Mouse (Mus musculus) G1E (cell line): ENCODE results near the gene Igfbpl1.

Experiments
- CTCF ChIP-seq: IDR thresholded peaks from 2 replicates; pipeline ENCODE4 v1.5.1; 2012; ENCODE audit warnings: low read depth, low read length, inconsistent platforms, mixed read lengths
- GATA2 ChIP-seq: IDR thresholded peaks from 2 replicates; pipeline ENCODE4 v1.6.1; 2012; ENCODE audit warnings: low read depth, low read length, inconsistent platforms, borderline replicate concordance
- POLR2AphosphoS5 ChIP-seq: IDR thresholded peaks from 2 replicates; pipeline ENCODE4 v1.6.1; 2012; ENCODE audit warnings: low read depth, low read length, inconsistent platforms; ENCODE audit not compliant: insufficient replicate concordance
- TAL1 ChIP-seq: conservative IDR thresholded peaks from 2 replicates; pipeline ENCODE4 v1.6.1; 2012; ENCODE audit warnings: low read depth, low read length, inconsistent platforms, mixed read lengths

DNA sequence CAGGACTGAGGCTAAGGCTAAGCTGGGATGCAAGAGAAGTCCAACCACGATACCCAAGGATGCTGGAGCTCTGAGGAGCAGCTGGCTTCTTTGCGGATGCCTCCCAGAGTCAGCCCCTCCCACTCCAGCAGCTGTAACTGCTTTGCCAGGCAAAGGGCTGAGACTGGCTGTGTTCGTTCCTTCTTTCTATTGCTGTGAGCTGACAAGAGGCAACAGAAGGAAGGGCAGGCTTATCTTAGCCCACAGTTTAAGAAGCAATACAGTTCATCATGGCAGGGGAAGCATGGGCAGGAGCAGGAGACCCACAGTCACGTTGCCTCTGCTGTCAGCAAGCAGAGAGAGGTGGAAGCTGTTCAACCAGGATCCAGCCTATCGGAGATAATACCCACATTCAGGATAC lies 34.4 kb upstream of the Igfbpl1 start:
- TF ChIP-seq TAL1 (no peak), CTCF (no peak), GATA2 (no peak), POLR2AphosphoS5 (no peak)
